8 mouse cellular contexts compared by ENCODE assay signal in the genomic region with DNA sequence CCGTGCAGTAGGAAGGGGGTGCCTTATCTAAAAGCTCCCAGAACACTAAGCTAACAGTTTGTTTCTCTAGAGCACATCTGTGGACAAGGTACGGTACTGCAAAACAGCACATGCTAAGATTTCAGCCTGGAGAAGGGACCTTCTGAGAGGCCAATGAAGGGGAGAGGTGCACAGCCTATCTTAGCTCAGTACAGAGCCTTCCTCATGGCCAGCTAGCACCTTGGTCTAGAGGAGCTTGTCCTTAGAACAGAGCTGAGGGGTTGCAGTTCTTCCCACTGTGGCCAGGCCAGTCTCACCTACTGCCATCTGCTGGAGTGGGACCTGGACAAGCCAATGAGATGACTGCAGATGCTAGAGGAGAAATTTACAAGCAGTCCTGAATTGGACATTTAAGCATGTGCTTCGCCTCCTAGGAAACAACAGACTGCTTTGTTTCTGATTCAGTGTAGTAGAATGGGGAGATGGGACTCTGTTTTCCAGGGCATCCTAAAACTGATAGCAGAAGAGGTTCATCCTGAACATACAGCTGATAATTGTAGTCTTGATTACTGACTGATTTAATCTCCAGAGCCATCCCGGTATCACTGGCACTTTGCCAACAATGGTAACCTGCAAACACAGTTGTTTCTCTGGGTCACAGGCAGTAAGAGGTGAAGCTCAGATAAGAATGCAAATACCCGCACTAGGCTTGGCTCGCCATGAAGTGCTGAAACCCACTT.
DNase-seq lines count a peak whose midpoint lies in the region; ATAC-seq and TF ChIP-seq lines count a peak whose summit lies in the region.
"Had no signal": no experiment of that assay in that cellular context is flagged by ENCODE, and none has a peak within 500 bp of the region (broad histone marks: within the 10 kb centered on the region; RNA-seq: fewer than 3 reads in every experiment).

No protein-coding gene starts in this region.

- no peaks in the 10 kb centered on the region for H3K9me3 ChIP-seq in hindbrain, embryonic 15.5 days
- no peaks in the 10 kb centered on the region for H3K9me3 ChIP-seq in hindbrain, embryonic 13.5 days
- H3K9me3 ChIP-seq in CH12.LX (replicated peaks; ENCODE audit: low read length), result no peaks in the 10 kb centered on the region
- no peaks in the 10 kb centered on the region for H3K9me3 ChIP-seq in kidney, postnatal 0 days (replicated peaks; ENCODE audit: low read length)
- H3K9me3 ChIP-seq: megakaryocyte, embryonic 14.5 days had no signal

- no peak overlapping the region for H3K27ac ChIP-seq in hindbrain, embryonic 15.5 days (replicated peaks)
- H3K27ac ChIP-seq in hindbrain, embryonic 13.5 days, result no peak overlapping the region
- H3K27ac ChIP-seq in CH12.LX (ENCODE audit: insufficient read depth, low read depth), result no peak overlapping the region
- H3K27ac ChIP-seq in kidney, postnatal 0 days, result no peak overlapping the region

- in situ Hi-C loops in CH12.LX (cut with MboI; ENCODE audit: low pct_ligation_motif_present, low pct_unique_long_range_greater_than_20kb, low sequenced_read_pairs) (loop anchor here (25.0 kb wide), 1 partner anchor 301 kb away; a partner anchor contains a TSS), Patski (cut with MboI; ENCODE audit: low pct_unique_long_range_greater_than_20kb) (no loop called here)

- DNase-seq in CH12.LX (ENCODE audit: extremely low read depth), result no peak
- no peak for DNase-seq in Patski (ENCODE audit: low read depth, low spot score)
- peak; percentile 58 for DNase-seq in kidney, postnatal 0 days (ENCODE audit: low spot score)
- no peak for DNase-seq in testis, postnatal 10 days (ENCODE audit: low spot score)
- DNase-seq in urinary bladder, postnatal 10 days (ENCODE audit: low spot score), result no peak

- peak; percentile 48 for ATAC-seq in hindbrain, embryonic 15.5 days (ENCODE audit: low FRiP score, low read depth)
- ATAC-seq in hindbrain, embryonic 13.5 days (ENCODE audit: low FRiP score), result no peak
- ATAC-seq in Patski, result no peak
- no peak for ATAC-seq in kidney, postnatal 0 days (replicated peaks; ENCODE audit: low FRiP score, low read depth)

- no peaks in the 10 kb centered on the region for H3K79me2 ChIP-seq in CH12.LX (replicated peaks; ENCODE audit: control insufficient read depth, extremely low read depth, insufficient read depth, poor library complexity, severe bottlenecking)

- H3K4me2 ChIP-seq in hindbrain, embryonic 15.5 days, result no peak overlapping the region
- H3K4me2 ChIP-seq in hindbrain, embryonic 13.5 days, result no peak overlapping the region
- no peak overlapping the region for H3K4me2 ChIP-seq in CH12.LX (ENCODE audit: insufficient read depth, low read depth, poor library complexity, severe bottlenecking)
- 0 out of 2 replicates have a peak overlapping the region, but pooled peaks have one; percentile 8 for H3K4me2 ChIP-seq in kidney, postnatal 0 days (ENCODE audit: low read length)

- TF ChIP-seq CTCF in CH12.LX (conservative IDR thresholded peaks at IDR 0.05 in 1 of 2, IDR thresholded peaks at IDR 0.05 in 1 of 2; ENCODE audit: low read depth in 2 of 2, low read length in 2 of 2), result peak in 1 of 2 experiments; percentile 36; a peak in 2 of 4 replicates
- peak; percentile 23 for TF ChIP-seq CTCF in Patski (IDR thresholded peaks at IDR 0.05)
- TF ChIP-seq CTCF in kidney, postnatal 0 days (IDR thresholded peaks at IDR 0.05; ENCODE audit: low read depth), result peak; percentile 62

- dilution Hi-C loops in CH12.LX (cut with MboI; ENCODE audit: extremely low pct_ligation_motif_present, extremely low pct_unique_long_range_greater_than_20kb, low sequenced_read_pairs), result no loop called here

- H3K36me3 ChIP-seq in hindbrain, embryonic 15.5 days, result no peaks in the 10 kb centered on the region
- no peaks in the 10 kb centered on the region for H3K36me3 ChIP-seq in hindbrain, embryonic 13.5 days
- H3K36me3 ChIP-seq in CH12.LX (replicated peaks in 1 of 2; ENCODE audit: control insufficient read depth in 1 of 2, insufficient read depth in 1 of 2, low read length in 1 of 2), result no peaks in the 10 kb centered on the region
- no peaks in the 10 kb centered on the region for H3K36me3 ChIP-seq in kidney, postnatal 0 days (ENCODE audit: insufficient read depth, low read length)

- H3K4me1 ChIP-seq in hindbrain, embryonic 15.5 days (replicated peaks), result no peaks in the 10 kb centered on the region
- peaks cover 8% of the 10 kb centered on the region; the same call in 1 of the 2 replicates for H3K4me1 ChIP-seq in hindbrain, embryonic 13.5 days (replicated peaks)
- no peaks in the 10 kb centered on the region for H3K4me1 ChIP-seq in CH12.LX (ENCODE audit: control insufficient read depth in 1 of 2, insufficient read depth in 2 of 2)
- H3K4me1 ChIP-seq in kidney, postnatal 0 days (replicated peaks; ENCODE audit: insufficient read depth, low read length), result no peaks in the 10 kb centered on the region; the same call in 1 of the 2 replicates

- WGBS in hindbrain, embryonic 15.5 days, result 70% methylated on average over 6 of the region's 6 CpGs
- 78% methylated on average over 6 of the region's 6 CpGs for WGBS in hindbrain, embryonic 13.5 days
- 30% methylated on average over 6 of the region's 6 CpGs for WGBS in kidney, postnatal 0 days

- H3K9ac ChIP-seq in hindbrain, embryonic 15.5 days, result no peak overlapping the region
- H3K9ac ChIP-seq in hindbrain, embryonic 13.5 days, result no peak overlapping the region
- no peak overlapping the region for H3K9ac ChIP-seq in CH12.LX (ENCODE audit: insufficient read depth, low read depth)
- no peak overlapping the region for H3K9ac ChIP-seq in kidney, postnatal 0 days (ENCODE audit: low read depth, low read length)

- CTCF ChIA-PET in Patski (lab: Charles Lee), result interaction anchor here (1.2 to 1.3 kb wide), 4 partner anchors 11 to 68 kb away, joined by 3 to 4 read pairs (median 3); no protein-coding TSS in a partner anchor

- no peaks in the 10 kb centered on the region for H3K27me3 ChIP-seq in hindbrain, embryonic 15.5 days
- no peaks in the 10 kb centered on the region for H3K27me3 ChIP-seq in hindbrain, embryonic 13.5 days
- H3K27me3 ChIP-seq in CH12.LX (replicated peaks) (no peaks in the 10 kb centered on the region), Patski (no peaks in the 10 kb centered on the region)
- no peaks in the 10 kb centered on the region for H3K27me3 ChIP-seq in kidney, postnatal 0 days (ENCODE audit: insufficient read depth, low read length)

- POLR2A ChIA-PET in Patski (lab: Charles Lee), result interaction anchor here (1.3 kb wide), 1 partner anchor 103 kb away, joined by 3 read pairs; no protein-coding TSS in a partner anchor

- no peak; the same call in none of the 2 replicates for TF ChIP-seq RAD21 in CH12.LX (IDR thresholded peaks at IDR 0.05; ENCODE audit: low read depth, low read length)

- no peak for TF ChIP-seq POLR2A in CH12.LX (IDR thresholded peaks at IDR 0.05; ENCODE audit: low read depth, low read length)

- no peak overlapping the region for H3K4me3 ChIP-seq in hindbrain, embryonic 15.5 days
- no peak overlapping the region for H3K4me3 ChIP-seq in hindbrain, embryonic 13.5 days
- H3K4me3 ChIP-seq in CH12.LX (replicated peaks in 1 of 3; ENCODE audit: low read depth in 2 of 3, low read length in 2 of 3, poor library complexity in 1 of 3), result no peak overlapping the region
- no peak overlapping the region for H3K4me3 ChIP-seq in kidney, postnatal 0 days (replicated peaks; ENCODE audit: low read depth, low read length)
- H3K4me3 ChIP-seq: megakaryocyte, embryonic 14.5 days had no signal

- TF ChIP-seq EP300 in CH12.LX (IDR thresholded peaks at IDR 0.05; ENCODE audit: low read length), result no peak

TF ChIP-seq in CH12.LX, 34 proteins besides CTCF, POLR2A, EP300 and RAD21:
- TF ChIP-seq SIN3A (IDR thresholded peaks at IDR 0.05; ENCODE audit: low read length) (no peak), SMC3 (IDR thresholded peaks at IDR 0.05; ENCODE audit: low read depth, low read length) (peak; percentile 41)
